Mouse (Mus musculus): ENCODE measurements around the gene Krt76.

DNA sequence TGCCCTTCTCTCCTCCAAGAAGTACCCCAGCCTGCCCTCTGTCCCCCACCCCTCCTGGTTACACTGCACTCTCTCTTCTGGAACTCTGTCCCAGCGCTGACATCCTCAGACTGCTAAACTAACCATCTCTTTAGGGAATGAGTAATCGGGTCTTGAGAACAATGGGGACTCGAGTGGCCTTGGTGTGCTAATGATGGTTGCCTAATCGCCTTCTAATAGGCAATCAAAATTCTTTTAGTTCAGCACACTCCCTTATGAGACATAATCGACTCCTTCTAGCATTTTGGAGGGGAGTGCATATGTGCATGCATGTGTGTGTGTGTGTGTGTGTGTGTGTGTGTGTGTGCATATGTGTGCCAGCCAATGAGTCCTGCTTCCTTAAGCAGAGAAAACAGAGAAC lies 40.1 kb downstream of the Krt76 start:
- TF ChIP-seq POLR2A (IDR thresholded peaks at IDR 0.05; ENCODE audit: low read depth, low read length) = no peak
- no peak for TF ChIP-seq CTCF (IDR thresholded peaks at IDR 0.05; ENCODE audit: extremely low read depth, insufficient read depth, insufficient read length, insufficient replicate concordance)
